Mouse (Mus musculus): Measurements from ENCODE around the gene Fev.

GRCm38 (mm10) chr1:74897976-74898375 is 12.8 kb upstream of the Fev start:
- no peak for TF ChIP-seq POLR2A (IDR thresholded peaks at IDR 0.05; ENCODE audit: insufficient read depth, low read length)
- no peak for TF ChIP-seq CTCF (IDR thresholded peaks at IDR 0.05; ENCODE audit: low read depth, low read length)
- 0 out of 2 replicates have a peak, but pooled peaks have one; percentile 5 for TF ChIP-seq EP300 (IDR thresholded peaks at IDR 0.05; ENCODE audit: insufficient read depth, low read depth, low read length)

Data from ES-Bruce4 (cell line).